Mouse (Mus musculus): ENCODE data around the gene Gemin4.

DNA sequence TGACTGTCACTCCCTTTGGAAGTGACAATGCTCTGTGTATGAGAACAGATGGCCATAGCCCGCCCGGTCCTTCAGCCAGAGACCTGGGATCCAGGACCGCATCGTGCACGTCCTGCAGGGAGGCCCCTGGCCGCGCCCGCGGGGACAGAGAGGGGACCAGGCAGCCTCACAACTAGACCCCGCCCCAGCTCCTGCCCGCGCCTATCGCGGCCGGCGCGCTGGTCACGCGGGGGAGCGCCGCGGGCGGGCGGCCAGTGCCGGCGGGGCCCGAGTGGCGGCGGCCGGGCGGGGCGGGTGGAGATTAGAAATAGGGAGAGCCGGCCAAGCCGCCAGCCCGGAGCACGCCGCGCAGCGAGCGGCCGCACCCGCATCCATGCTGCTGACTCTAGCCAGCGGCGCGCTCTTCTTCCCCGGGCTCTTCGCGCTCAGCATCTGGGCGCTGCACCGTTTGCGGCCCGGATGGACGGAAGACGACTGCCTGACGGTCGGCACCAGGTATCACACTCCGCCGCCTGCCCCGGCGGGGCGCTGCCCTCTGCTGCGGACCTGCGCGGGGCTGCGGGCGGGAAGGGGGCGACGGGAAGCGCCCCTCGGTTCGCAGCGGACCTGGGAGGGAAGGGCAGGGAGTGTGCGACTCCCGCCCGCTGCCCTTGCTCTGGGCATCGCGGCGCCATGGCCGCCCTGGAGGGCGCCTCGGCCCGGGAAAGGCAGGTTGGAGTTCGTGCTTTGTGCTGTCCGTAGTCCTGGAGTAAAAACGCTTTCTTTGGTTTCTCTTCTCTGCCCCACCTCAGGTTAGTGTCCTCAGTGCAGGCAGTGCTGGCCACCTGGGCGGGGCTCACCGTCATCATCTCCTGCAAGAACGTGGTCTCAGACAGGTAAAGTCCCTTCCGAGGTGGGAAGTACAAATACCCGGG, 15.4 kb downstream of the Gemin4 start:
- TF ChIP-seq POLR2A (IDR thresholded peaks at IDR 0.05; ENCODE audit: extremely low read depth, insufficient read depth, low read length) (0 out of 2 replicates have a peak, but pooled peaks have one; percentile 17), CTCF (IDR thresholded peaks at IDR 0.05; ENCODE audit: low read depth, low read length) (no peak)
